Mouse (Mus musculus) embryonic fibroblast, embryonic 13.5 days (primary cell): Measurements from ENCODE around the gene Papolb.

Experiments used
- CTCF ChIP-seq: IDR thresholded peaks from 2 replicates; pipeline ENCODE4 v1.5.1; 2011; ENCODE audit warnings: mild to moderate bottlenecking, control low read depth, low read length, moderate library complexity, borderline replicate concordance; ENCODE audit not compliant: insufficient read depth
- POLR2A ChIP-seq: IDR thresholded peaks from 2 replicates; pipeline ENCODE4 v1.6.1; 2011; ENCODE audit warnings: low read depth, mild to moderate bottlenecking, control low read depth, low read length, moderate library complexity

- TF ChIP-seq POLR2A: no peak
- no peak for TF ChIP-seq CTCF
Measured at GRCm38 (mm10) chr5:142510061-142510414, 19.8 kb downstream of the Papolb start.
